ENCODE assay signal across 32 mouse cellular contexts in genomic region chr3:121485201-121485600, GRCm38 (mm10). TPM values are rescaled to one million over a fixed set of nuclear protein-coding genes. Genes with fewer than 3 reads are reported as not detected.
"Had no signal": no experiment of that assay in that cellular context is flagged by ENCODE, and none has a peak within 500 bp of the region (broad histone marks: within the 10 kb centered on the region; RNA-seq: fewer than 3 reads in every experiment).

No protein-coding gene starts in this region.

- H3K36me3 ChIP-seq: heart, embryonic 10.5 days; heart, embryonic 13.5 days; hindbrain, embryonic 10.5 days; intestine, embryonic 15.5 days; limb, embryonic 10.5 days; limb, embryonic 12.5 days; liver, embryonic 13.5 days; liver, embryonic 15.5 days had no signal

- H3K9ac ChIP-seq: heart, embryonic 13.5 days; hindbrain, embryonic 14.5 days; intestine, embryonic 15.5 days; limb, embryonic 12.5 days; liver, embryonic 13.5 days; liver, embryonic 15.5 days had no signal

- ATAC-seq: hindbrain, embryonic 16.5 days; inflammation-experienced regulatory T-cells, adult 6 months; intestine, embryonic 15.5 days; intestine, postnatal 0 days had no signal

- DNase-seq: gastrocnemius, adult 2 months; gastrocnemius, postnatal 10 days; gastrocnemius, postnatal 25 days; heart, adult 18-20 months; heart, postnatal 10 days; heart, postnatal 4 days; kidney, adult 18-20 months; kidney, adult 8-10 months; kidney, postnatal 10 days; kidney, postnatal 25 days; kidney, postnatal 4 days; liver; liver, embryonic 13.5 days had no signal

- H3K9me3 ChIP-seq: heart, embryonic 10.5 days; heart, embryonic 13.5 days; hindbrain, embryonic 10.5 days; intestine, embryonic 15.5 days; limb, embryonic 10.5 days; limb, embryonic 12.5 days; liver, embryonic 13.5 days; liver, embryonic 15.5 days had no signal

- H3K4me3 ChIP-seq: gastrocnemius, adult 2 months; heart, embryonic 10.5 days; heart, embryonic 13.5 days; hindbrain, embryonic 10.5 days; intestine, embryonic 15.5 days; layer of hippocampus, adult 2 months; left cerebral cortex, adult 2 months; limb, embryonic 10.5 days; limb, embryonic 12.5 days; liver, embryonic 13.5 days; liver, embryonic 15.5 days had no signal

- H3K27me3 ChIP-seq: heart, embryonic 13.5 days; intestine, embryonic 15.5 days; liver, embryonic 13.5 days; liver, embryonic 15.5 days had no signal

- H3K27ac ChIP-seq: gastrocnemius, adult 2 months; heart, embryonic 10.5 days; heart, embryonic 13.5 days; hindbrain, embryonic 10.5 days; hindbrain, embryonic 14.5 days; intestine, embryonic 15.5 days; layer of hippocampus, adult 2 months; left cerebral cortex, adult 2 months; limb, embryonic 10.5 days; limb, embryonic 12.5 days; liver, embryonic 13.5 days; liver, embryonic 15.5 days had no signal

- H3K4me2 ChIP-seq: hindbrain, embryonic 14.5 days; intestine, embryonic 15.5 days; limb, embryonic 12.5 days; liver, embryonic 11.5 days; liver, embryonic 13.5 days; liver, embryonic 15.5 days had no signal

RNA-seq across cellular contexts. Expression of gene Slc44a3, which starts 47.0 kb away (rescaled TPM):
- total RNA-seq: gastrocnemius, adult 2 months; granulocyte monocyte progenitor cell, adult 5-6 weeks; heart, postnatal 25 days; layer of hippocampus, adult 2 months; layer of hippocampus, postnatal 25 days; left cerebral cortex, adult 2 months; left cerebral cortex, postnatal 14 days; left cerebral cortex, postnatal 36 days had no signal
- polyA plus RNA-seq: inflammation-experienced regulatory T-cells, adult 6 months had no signal
